Mouse (Mus musculus) hindbrain, postnatal 0 days (tissue): Measurements from ENCODE around the gene Rapgef4. TPM values are rescaled to one million over a fixed set of nuclear protein-coding genes. Genes with fewer than 3 reads are reported as not detected.
A peak's percentile ranks its signal among the peaks of the same experiment; 100 is the strongest.

ENCODE experiments used
- ATAC-seq: fragments of 200-750 bp; cut with Nextera tagmentation; 2 replicates; pipeline ENCODE4 v1.8.0; 2017; ENCODE audit warnings: mild to moderate bottlenecking, moderate TSS enrichment, moderate library complexity
- DNase-seq: peaks from one replicate; pipeline ENCODE4 v3.0.0-alpha.2; 2015; ENCODE audit warnings: low spot score
- H3K27ac ChIP-seq: fragments of 300-500 bp; sonication (generic); 2 replicates; pipeline ENCODE4 v1.5.1; 2014; ENCODE audit warnings: mild to moderate bottlenecking
- H3K27me3 ChIP-seq: fragments of 300-500 bp; sonication (generic); 2 replicates; pipeline ENCODE4 v1.6.1; 2014; ENCODE audit warnings: low read length, mixed read lengths; ENCODE audit not compliant: insufficient read depth
- H3K36me3 ChIP-seq: fragments of 300-500 bp; sonication (generic); 2 replicates; pipeline ENCODE4 v1.6.1; 2014; ENCODE audit warnings: low read length, mixed read lengths; ENCODE audit not compliant: insufficient read depth
- H3K4me1 ChIP-seq: fragments of 300-500 bp; sonication (generic); 2 replicates; pipeline ENCODE4 v1.6.1; 2014; ENCODE audit warnings: antibody characterized with exemption, low read length, mixed read lengths; ENCODE audit not compliant: insufficient read depth
- H3K4me2 ChIP-seq: fragments of 300-500 bp; sonication (generic); 2 replicates; pipeline ENCODE4 v1.6.1; 2014; ENCODE audit warnings: low read depth, mild to moderate bottlenecking, low read length, moderate library complexity, mixed read lengths
- H3K4me3 ChIP-seq: fragments of 300-500 bp; sonication (generic); 2 replicates; pipeline ENCODE4 v1.5.1; 2014; ENCODE audit warnings: low read length
- H3K9ac ChIP-seq: fragments of 300-500 bp; sonication (generic); replicated peaks from 2 replicates; pipeline ENCODE4 v1.6.1; 2014; ENCODE audit warnings: mild to moderate bottlenecking, low read length, moderate library complexity, mixed read lengths
- H3K9me3 ChIP-seq: fragments of 300-500 bp; sonication (generic); 2 replicates; pipeline ENCODE4 v1.6.1; 2016; ENCODE audit warnings: low read length, mixed read lengths
- CTCF ChIP-seq: IDR thresholded peaks from 2 replicates; pipeline ENCODE4 v1.5.1; 2016; ENCODE audit warnings: antibody characterized with exemption, control low read depth, low read depth
- WGBS: fragments of 180-500 bp; shearing (Covaris S2); extraction: QIAGEN DNeasy Blood & Tissue Kit; methylation state at CpG from one replicate; pipeline ENCODE4 v1.1.7; 2014; 5-methylcytosine and 5-hydroxymethylcytosine counted together
- polyA plus RNA-seq: library from polyadenylated mRNA; unstranded; fragments of >200 nt; fragmentation: Nextera tagmentation; extraction: Ambion mirVana; gene quantifications from 2 replicates; pipeline ENCODE4 v1.2.1, GENCODE M21; 2015
- total RNA-seq: library from RNA; depleted of rRNA; stranded (reverse); fragments of >200 nt; gene quantifications from 2 replicates; pipeline ENCODE4 v1.2.3, GENCODE M21; 2014

Gene Rapgef4
- total and polyA plus RNA-seq, 2 experiments from 2014 or later = 47.3 to 104 TPM

- H3K4me1 ChIP-seq = no peaks in the 10 kb centered on the region
- peak; percentile 70 for ATAC-seq
- no peak overlapping the region for H3K9ac ChIP-seq
- no peak overlapping the region for H3K4me2 ChIP-seq
- TF ChIP-seq CTCF = peak; percentile 56
- H3K27ac ChIP-seq = no peak overlapping the region
- DNase-seq = peak; percentile 77
- no peaks in the 10 kb centered on the region for H3K27me3 ChIP-seq
- no peaks in the 10 kb centered on the region for H3K9me3 ChIP-seq
- 44% methylated on average over 3 of the region's 3 CpGs for WGBS
- no peaks in the 10 kb centered on the region for H3K36me3 ChIP-seq
- H3K4me3 ChIP-seq = no peak overlapping the region
Measured at GRCm38 (mm10) chr2:72021845-72022244, 40.8 kb downstream of the Rapgef4 start.

- WGBS = 95% methylated on average over 5 of the region's 5 CpGs
- DNase-seq (no peak), ATAC-seq (no peak)
- Histone ChIP-seq H3K4me3 (no peak overlapping the region), H3K4me1 (no peaks in the 10 kb centered on the region), H3K9me3 (no peaks in the 10 kb centered on the region), H3K9ac (no peak overlapping the region), H3K27ac (no peak overlapping the region), H3K27me3 (no peaks in the 10 kb centered on the region), H3K4me2 (no peak overlapping the region), H3K36me3 (no peaks in the 10 kb centered on the region)
- no peak for TF ChIP-seq CTCF
Measured at GRCm38 (mm10) chr2:72023791-72024190, 42.8 kb downstream of the Rapgef4 start.

- no peak overlapping the region for H3K9ac ChIP-seq
- no peak for TF ChIP-seq CTCF
- H3K4me3 ChIP-seq = no peak overlapping the region
- no peak overlapping the region for H3K4me2 ChIP-seq
- 93% methylated on average over 5 of the region's 5 CpGs for WGBS
- no peaks in the 10 kb centered on the region for H3K4me1 ChIP-seq
- H3K27me3 ChIP-seq = no peaks in the 10 kb centered on the region
- DNase-seq = no peak
- H3K9me3 ChIP-seq = no peaks in the 10 kb centered on the region
- H3K27ac ChIP-seq = no peak overlapping the region
- no peaks in the 10 kb centered on the region for H3K36me3 ChIP-seq
- no peak for ATAC-seq
Measured at GRCm38 (mm10) chr2:72025660-72026059, 44.6 kb downstream of the Rapgef4 start.

GRCm38 (mm10) chr2:72026506-72026905 lies 45.5 kb downstream of the Rapgef4 start:
- no peaks in the 10 kb centered on the region for H3K36me3 ChIP-seq
- no peak overlapping the region for H3K4me3 ChIP-seq
- H3K27me3 ChIP-seq = no peaks in the 10 kb centered on the region
- no peak overlapping the region for H3K27ac ChIP-seq
- DNase-seq (no peak), ATAC-seq (no peak)
- H3K9me3 ChIP-seq = no peaks in the 10 kb centered on the region
- TF ChIP-seq CTCF = no peak
- no peak overlapping the region for H3K9ac ChIP-seq
- WGBS = 92% methylated on average over 1 of the region's 1 CpGs
- no peaks in the 10 kb centered on the region for H3K4me1 ChIP-seq
- no peak overlapping the region for H3K4me2 ChIP-seq

GRCm38 (mm10) chr2:72029081-72029480 lies 48.0 kb downstream of the Rapgef4 start:
- ATAC-seq = no peak
- H3K4me1 ChIP-seq = no peaks in the 10 kb centered on the region
- H3K4me2 ChIP-seq = no peak overlapping the region
- H3K9ac ChIP-seq = no peak overlapping the region
- no peaks in the 10 kb centered on the region for H3K27me3 ChIP-seq
- no peaks in the 10 kb centered on the region for H3K36me3 ChIP-seq
- DNase-seq = no peak
- no peak overlapping the region for H3K27ac ChIP-seq
- no peak overlapping the region for H3K4me3 ChIP-seq
- no peaks in the 10 kb centered on the region for H3K9me3 ChIP-seq
- TF ChIP-seq CTCF = no peak
- 45% methylated on average over 1 of the region's 1 CpGs for WGBS

GRCm38 (mm10) chr2:72029586-72030144 lies 48.6 kb downstream of the Rapgef4 start:
- H3K4me2 ChIP-seq = no peak overlapping the region
- H3K9ac ChIP-seq = no peak overlapping the region
- H3K4me1 ChIP-seq = no peaks in the 10 kb centered on the region
- H3K27me3 ChIP-seq = no peaks in the 10 kb centered on the region
- no peaks in the 10 kb centered on the region for H3K36me3 ChIP-seq
- no peak for DNase-seq
- no peak overlapping the region for H3K4me3 ChIP-seq
- ATAC-seq = no peak
- H3K27ac ChIP-seq = no peak overlapping the region
- H3K9me3 ChIP-seq = no peaks in the 10 kb centered on the region
- no peak for TF ChIP-seq CTCF
- 80% methylated on average over 5 of the region's 5 CpGs for WGBS

GRCm38 (mm10) chr2:72031717-72032116 lies 50.7 kb downstream of the Rapgef4 start:
- Histone ChIP-seq H3K27me3 (no peaks in the 10 kb centered on the region), H3K9ac (no peak overlapping the region), H3K4me2 (no peak overlapping the region), H3K27ac (no peak overlapping the region), H3K36me3 (no peaks in the 10 kb centered on the region), H3K4me1 (no peaks in the 10 kb centered on the region), H3K4me3 (no peak overlapping the region), H3K9me3 (no peaks in the 10 kb centered on the region)
- ATAC-seq = no peak
- WGBS = 77% methylated on average over 5 of the region's 5 CpGs
- no peak for TF ChIP-seq CTCF
- DNase-seq = no peak
